16 mouse cellular contexts compared by ENCODE assay signal in genomic region chr12:49945628-49946220, GRCm38 (mm10).
DNase-seq lines count a peak whose midpoint lies in the region; ATAC-seq lines count a peak whose summit lies in the region.
"Had no signal": no experiment of that assay in that cellular context is flagged by ENCODE, and none has a peak within 500 bp of the region (broad histone marks: within the 10 kb centered on the region; RNA-seq: fewer than 3 reads in every experiment).

No protein-coding gene starts in this region.

- peaks cover 29% of the 10 kb centered on the region for H3K4me1 ChIP-seq in forebrain, embryonic 15.5 days
- peaks cover 14% of the 10 kb centered on the region for H3K4me1 ChIP-seq in midbrain, embryonic 13.5 days (replicated peaks)
- H3K4me1 ChIP-seq in liver, embryonic 12.5 days: no peaks in the 10 kb centered on the region
- H3K4me1 ChIP-seq: embryonic facial prominence, embryonic 12.5 days; heart, embryonic 10.5 days had no signal

- WGBS in forebrain, embryonic 15.5 days: 13% methylated on average over 4 of the region's 4 CpGs
- 33% methylated on average over 4 of the region's 4 CpGs for WGBS in midbrain, embryonic 13.5 days
- 54% methylated on average over 4 of the region's 4 CpGs for WGBS in liver, embryonic 12.5 days (ENCODE audit: insufficient replicate concordance)

- DNase-seq in frontal cortex, adult 2 months (ENCODE audit: extremely low spot score in 1 of 2, low spot score in 1 of 2): peak; percentile 55 to 58
- no peak for DNase-seq in frontal cortex, postnatal 14 days (ENCODE audit: low spot score in 2 of 2)
- peak; percentile 52 for DNase-seq in Muller cell, postnatal 12 days (ENCODE audit: inconsistent ontology term)
- DNase-seq in ovary, postnatal 14 days (ENCODE audit: low spot score): no peak
- DNase-seq in gastrocnemius, postnatal 36 days: no peak
- DNase-seq: cerebellum, adult 9-10 months; heart, postnatal 36 days; kidney, adult 2 months; right cerebral cortex, postnatal 25 days had no signal

- no peak overlapping the region for H3K4me3 ChIP-seq in forebrain, embryonic 15.5 days
- no peak overlapping the region for H3K4me3 ChIP-seq in midbrain, embryonic 13.5 days (replicated peaks)
- no peak overlapping the region for H3K4me3 ChIP-seq in liver, embryonic 12.5 days
- H3K4me3 ChIP-seq: embryonic facial prominence, embryonic 12.5 days; heart, embryonic 10.5 days had no signal

- intact Hi-C loops in gastrocnemius, postnatal 36 days (cut with DNase I): no loop called here

- peak overlapping the region; percentile 88 for H3K27ac ChIP-seq in forebrain, embryonic 15.5 days (replicated peaks)
- H3K27ac ChIP-seq in midbrain, embryonic 13.5 days: peak overlapping the region; percentile 56; the same call in 1 of the 2 replicates
- no peak overlapping the region for H3K27ac ChIP-seq in liver, embryonic 12.5 days
- H3K27ac ChIP-seq: embryonic facial prominence, embryonic 12.5 days; heart, embryonic 10.5 days; liver, embryonic 14.5 days had no signal

- no peaks in the 10 kb centered on the region for H3K36me3 ChIP-seq in forebrain, embryonic 15.5 days
- no peaks in the 10 kb centered on the region for H3K36me3 ChIP-seq in midbrain, embryonic 13.5 days
- no peaks in the 10 kb centered on the region for H3K36me3 ChIP-seq in liver, embryonic 12.5 days
- H3K36me3 ChIP-seq: embryonic facial prominence, embryonic 12.5 days; G1E; heart, embryonic 10.5 days had no signal

- ATAC-seq in forebrain, embryonic 15.5 days (replicated peaks): peak; percentile 89
- peak; percentile 77 for ATAC-seq in midbrain, embryonic 13.5 days
- ATAC-seq in liver, embryonic 12.5 days: no peak

- H3K27me3 ChIP-seq in forebrain, embryonic 15.5 days: no peaks in the 10 kb centered on the region
- no peaks in the 10 kb centered on the region for H3K27me3 ChIP-seq in midbrain, embryonic 13.5 days
- H3K27me3 ChIP-seq in liver, embryonic 12.5 days (replicated peaks): no peaks in the 10 kb centered on the region
- H3K27me3 ChIP-seq: embryonic facial prominence, embryonic 12.5 days had no signal

- peak overlapping the region; percentile 27 for H3K4me2 ChIP-seq in forebrain, embryonic 15.5 days (replicated peaks)
- no peak overlapping the region for H3K4me2 ChIP-seq in midbrain, embryonic 13.5 days (replicated peaks)
- H3K4me2 ChIP-seq in liver, embryonic 12.5 days: no peak overlapping the region
- H3K4me2 ChIP-seq: embryonic facial prominence, embryonic 12.5 days had no signal

- H3K9ac ChIP-seq in forebrain, embryonic 15.5 days (replicated peaks): no peak overlapping the region
- H3K9ac ChIP-seq in midbrain, embryonic 13.5 days (replicated peaks): no peak overlapping the region
- no peak overlapping the region for H3K9ac ChIP-seq in liver, embryonic 12.5 days
- H3K9ac ChIP-seq: embryonic facial prominence, embryonic 12.5 days; liver, embryonic 14.5 days had no signal

- H3K9me3 ChIP-seq in forebrain, embryonic 15.5 days: no peaks in the 10 kb centered on the region
- H3K9me3 ChIP-seq in midbrain, embryonic 13.5 days: no peaks in the 10 kb centered on the region
- H3K9me3 ChIP-seq in liver, embryonic 12.5 days (replicated peaks): no peaks in the 10 kb centered on the region
- H3K9me3 ChIP-seq: embryonic facial prominence, embryonic 12.5 days; heart, embryonic 10.5 days had no signal

Comparison
In these comparisons a context has a peak if more than half of its experiments do, and no peak if none do; other contexts are left out.
1. DNase-seq: peak in frontal cortex, adult 2 months (2 of 2) and Muller cell, postnatal 12 days (single experiment); none in frontal cortex, postnatal 14 days (0 of 2), ovary, postnatal 14 days (single experiment) and gastrocnemius, postnatal 36 days (0 of 2).